Mouse (Mus musculus): ENCODE data around the gene Cacna1c. TPM values are rescaled to one million over a fixed set of nuclear protein-coding genes. Genes with fewer than 3 reads are reported as not detected.
A peak's percentile ranks its signal among the peaks of the same experiment; 100 is the strongest.

Gene Cacna1c
- total and polyA plus RNA-seq, 2 experiments from 2014 or later = 5.1 to 39.4 TPM

- H3K36me3 ChIP-seq (ENCODE audit: insufficient read depth, low read length) = no peaks in the 10 kb centered on the region
- 80% methylated on average over 8 of the region's 8 CpGs for WGBS
- ATAC-seq = no peak
- 0 out of 2 replicates have a peak overlapping the region, but pooled peaks have one; percentile 20 for H3K27ac ChIP-seq
- H3K4me3 ChIP-seq (ENCODE audit: low read length) = no peak overlapping the region
- no peak overlapping the region for H3K9ac ChIP-seq (replicated peaks; ENCODE audit: low read length)
- no peak for DNase-seq (ENCODE audit: low spot score)
- H3K27me3 ChIP-seq (ENCODE audit: insufficient read depth, low read length) = no peaks in the 10 kb centered on the region
- H3K4me1 ChIP-seq (ENCODE audit: insufficient read depth, low read length) = no peaks in the 10 kb centered on the region
- no peak for TF ChIP-seq CTCF (IDR thresholded peaks at IDR 0.05; ENCODE audit: low read depth)
- no peak overlapping the region for H3K4me2 ChIP-seq (ENCODE audit: low read depth, low read length)
- H3K9me3 ChIP-seq (ENCODE audit: low read length) = no peaks in the 10 kb centered on the region
These were observed 312.1 kb downstream of the Cacna1c start for GRCm38 (mm10) chr6:118884073-118884551.

GRCm38 (mm10) chr6:118876204-118876603 is 320.0 kb downstream of the Cacna1c start:
- Histone ChIP-seq H3K27ac (no peak overlapping the region), H3K4me2 (ENCODE audit: low read depth, low read length) (no peak overlapping the region), H3K9ac (replicated peaks; ENCODE audit: low read length) (no peak overlapping the region), H3K4me1 (ENCODE audit: insufficient read depth, low read length) (peaks cover 2% of the 10 kb centered on the region; the same call in 1 of the 2 replicates), H3K4me3 (ENCODE audit: low read length) (no peak overlapping the region), H3K36me3 (ENCODE audit: insufficient read depth, low read length) (no peaks in the 10 kb centered on the region), H3K27me3 (ENCODE audit: insufficient read depth, low read length) (no peaks in the 10 kb centered on the region), H3K9me3 (ENCODE audit: low read length) (no peaks in the 10 kb centered on the region)
- WGBS = 52% methylated on average over 2 of the region's 2 CpGs
- TF ChIP-seq CTCF (IDR thresholded peaks at IDR 0.05; ENCODE audit: low read depth) = no peak
- DNase-seq (ENCODE audit: low spot score) (no peak), ATAC-seq (no peak)

- no peak for TF ChIP-seq CTCF (IDR thresholded peaks at IDR 0.05; ENCODE audit: low read depth)
- no peak for DNase-seq (ENCODE audit: low spot score)
- Histone ChIP-seq H3K4me2 (ENCODE audit: low read depth, low read length) (no peak overlapping the region), H3K9ac (replicated peaks; ENCODE audit: low read length) (no peak overlapping the region), H3K9me3 (ENCODE audit: low read length) (no peaks in the 10 kb centered on the region), H3K4me1 (ENCODE audit: insufficient read depth, low read length) (peaks cover 7% of the 10 kb centered on the region; the same call in 1 of the 2 replicates), H3K36me3 (ENCODE audit: insufficient read depth, low read length) (no peaks in the 10 kb centered on the region), H3K4me3 (ENCODE audit: low read length) (no peak overlapping the region), H3K27me3 (ENCODE audit: insufficient read depth, low read length) (no peaks in the 10 kb centered on the region), H3K27ac (no peak overlapping the region)
- WGBS = 49% methylated on average over 7 of the region's 7 CpGs
- ATAC-seq = no peak
These were observed 325.9 kb downstream of the Cacna1c start for GRCm38 (mm10) chr6:118870241-118870841.

GRCm38 (mm10) chr6:118867384-118867783 is 328.8 kb downstream of the Cacna1c start:
- no peaks in the 10 kb centered on the region for H3K27me3 ChIP-seq (ENCODE audit: insufficient read depth, low read length)
- no peak overlapping the region for H3K9ac ChIP-seq (replicated peaks; ENCODE audit: low read length)
- TF ChIP-seq CTCF (IDR thresholded peaks at IDR 0.05; ENCODE audit: low read depth) = no peak

GRCm38 (mm10) chr6:118866889-118867288 is 329.3 kb downstream of the Cacna1c start:
- ATAC-seq = no peak
- H3K4me1 ChIP-seq (ENCODE audit: insufficient read depth, low read length) = 0 out of 2 replicates have a peak, but pooled peaks cover 6% of the 10 kb centered on the region
- H3K36me3 ChIP-seq (ENCODE audit: insufficient read depth, low read length) = no peaks in the 10 kb centered on the region
- H3K9ac ChIP-seq (replicated peaks; ENCODE audit: low read length) = no peak overlapping the region
- no peaks in the 10 kb centered on the region for H3K27me3 ChIP-seq (ENCODE audit: insufficient read depth, low read length)
- no peak for TF ChIP-seq CTCF (IDR thresholded peaks at IDR 0.05; ENCODE audit: low read depth)
- no peaks in the 10 kb centered on the region for H3K9me3 ChIP-seq (ENCODE audit: low read length)
- no peak overlapping the region for H3K4me2 ChIP-seq (ENCODE audit: low read depth, low read length)
- no peak overlapping the region for H3K4me3 ChIP-seq (ENCODE audit: low read length)
- no peak overlapping the region for H3K27ac ChIP-seq
- no peak for DNase-seq (ENCODE audit: low spot score)
- 79% methylated on average over 3 of the region's 3 CpGs for WGBS

More at GRCm38 (mm10) chr6:118867384-118867783, 328.8 kb downstream of the Cacna1c start:
- H3K4me2 ChIP-seq (ENCODE audit: low read depth, low read length) = no peak overlapping the region
- no peaks in the 10 kb centered on the region for H3K36me3 ChIP-seq (ENCODE audit: insufficient read depth, low read length)
- DNase-seq (ENCODE audit: low spot score) (no peak), ATAC-seq (no peak)
- H3K4me3 ChIP-seq (ENCODE audit: low read length) = no peak overlapping the region
- no peaks in the 10 kb centered on the region for H3K9me3 ChIP-seq (ENCODE audit: low read length)
- 0 out of 2 replicates have a peak, but pooled peaks cover 6% of the 10 kb centered on the region for H3K4me1 ChIP-seq (ENCODE audit: insufficient read depth, low read length)
- WGBS = 73% methylated on average over 7 of the region's 7 CpGs
- no peak overlapping the region for H3K27ac ChIP-seq

- Histone ChIP-seq H3K9ac (replicated peaks; ENCODE audit: low read length) (no peak overlapping the region), H3K27ac (no peak overlapping the region), H3K4me2 (ENCODE audit: low read depth, low read length) (no peak overlapping the region), H3K9me3 (ENCODE audit: low read length) (no peaks in the 10 kb centered on the region), H3K27me3 (ENCODE audit: insufficient read depth, low read length) (no peaks in the 10 kb centered on the region), H3K36me3 (ENCODE audit: insufficient read depth, low read length) (no peaks in the 10 kb centered on the region), H3K4me3 (ENCODE audit: low read length) (no peak overlapping the region), H3K4me1 (ENCODE audit: insufficient read depth, low read length) (peaks cover 6% of the 10 kb centered on the region; the same call in 1 of the 2 replicates)
- DNase-seq (ENCODE audit: low spot score) = no peak
- ATAC-seq = no peak
- 63% methylated on average over 5 of the region's 5 CpGs for WGBS
- no peak for TF ChIP-seq CTCF (IDR thresholded peaks at IDR 0.05; ENCODE audit: low read depth)
These were observed 330.3 kb downstream of the Cacna1c start for GRCm38 (mm10) chr6:118865777-118866380.

Data from hindbrain, postnatal 0 days (tissue).